Mouse (Mus musculus) splenic B cell, adult 2 months (primary cell): ENCODE measurements around the gene Pidd1.

Experiments
- DNase-seq: peaks from one replicate; pipeline ENCODE4 v3.0.0-alpha.2; 2011; ENCODE audit warnings: low read depth, low spot score
- H3K27me3 ChIP-seq: 2 replicates; pipeline ENCODE4 v1.6.1; 2012; ENCODE audit warnings: mild to moderate bottlenecking, low read length, moderate library complexity, mixed read lengths; ENCODE audit not compliant: control insufficient read depth, poor library complexity, insufficient read depth, severe bottlenecking
- H3K36me3 ChIP-seq: 2 replicates; pipeline ENCODE4 v1.6.1; 2012; ENCODE audit warnings: mild to moderate bottlenecking, low read length, moderate library complexity, mixed read lengths; ENCODE audit not compliant: control insufficient read depth, poor library complexity, insufficient read depth, severe bottlenecking

Gene Pidd1

GRCm38 (mm10) chr7:141429840-141430584, 13.8 kb downstream of the Pidd1 start:
- Histone ChIP-seq H3K36me3 (peaks cover 5% of the 10 kb centered on the region), H3K27me3 (no peaks in the 10 kb centered on the region)
- DNase-seq: no peak

- H3K36me3 ChIP-seq: peaks cover 5% of the 10 kb centered on the region
- no peaks in the 10 kb centered on the region for H3K27me3 ChIP-seq
- no peak for DNase-seq
Measured at GRCm38 (mm10) chr7:141429310-141429709, 14.5 kb downstream of the Pidd1 start, which contains the start of gene Cend1. Gene Cend1, minus strand, starts transcription at chr7:141429491.

GRCm38 (mm10) chr7:141428701-141429100, 15.1 kb downstream of the Pidd1 start:
- no peak for DNase-seq
- Histone ChIP-seq H3K36me3 (peaks cover 5% of the 10 kb centered on the region; the same call in 1 of the 2 replicates), H3K27me3 (no peaks in the 10 kb centered on the region)

- Histone ChIP-seq H3K36me3 (peaks cover 2% of the 10 kb centered on the region; the same call in 1 of the 2 replicates), H3K27me3 (no peaks in the 10 kb centered on the region)
- no peak for DNase-seq
Measured at GRCm38 (mm10) chr7:141426948-141427730, 16.7 kb downstream of the Pidd1 start.

GRCm38 (mm10) chr7:141423811-141424210, 20.0 kb downstream of the Pidd1 start:
- H3K36me3 ChIP-seq: no peaks in the 10 kb centered on the region
- no peak for DNase-seq
- no peaks in the 10 kb centered on the region for H3K27me3 ChIP-seq

- DNase-seq: no peak
- Histone ChIP-seq H3K27me3 (no peaks in the 10 kb centered on the region), H3K36me3 (no peaks in the 10 kb centered on the region)
Measured at GRCm38 (mm10) chr7:141420030-141420702, 23.7 kb downstream of the Pidd1 start.

GRCm38 (mm10) chr7:141418970-141419369, 24.9 kb downstream of the Pidd1 start:
- H3K36me3 ChIP-seq: no peaks in the 10 kb centered on the region
- no peak for DNase-seq
- no peaks in the 10 kb centered on the region for H3K27me3 ChIP-seq

GRCm38 (mm10) chr7:141417731-141418681, 25.8 kb downstream of the Pidd1 start:
- H3K36me3 ChIP-seq: no peaks in the 10 kb centered on the region
- DNase-seq: peak; percentile 51
- no peaks in the 10 kb centered on the region for H3K27me3 ChIP-seq

GRCm38 (mm10) chr7:141416144-141416841, 27.5 kb downstream of the Pidd1 start:
- DNase-seq: no peak
- Histone ChIP-seq H3K27me3 (no peaks in the 10 kb centered on the region), H3K36me3 (no peaks in the 10 kb centered on the region)

GRCm38 (mm10) chr7:141413809-141414584, 29.8 kb downstream of the Pidd1 start, which contains the start of gene Gatd1:
Gene Gatd1, minus strand, starts transcription at chr7:141414136.
- no peaks in the 10 kb centered on the region for H3K27me3 ChIP-seq
- peak; percentile 100 for DNase-seq
- no peaks in the 10 kb centered on the region for H3K36me3 ChIP-seq

GRCm38 (mm10) chr7:141413331-141413730, 30.5 kb downstream of the Pidd1 start:
- Histone ChIP-seq H3K36me3 (no peaks in the 10 kb centered on the region), H3K27me3 (no peaks in the 10 kb centered on the region)
- no peak for DNase-seq

- DNase-seq: no peak
- H3K36me3 ChIP-seq: no peaks in the 10 kb centered on the region
- no peaks in the 10 kb centered on the region for H3K27me3 ChIP-seq
Measured at GRCm38 (mm10) chr7:141411667-141412066, 32.2 kb downstream of the Pidd1 start.

GRCm38 (mm10) chr7:141410631-141411030, 33.2 kb downstream of the Pidd1 start:
- Histone ChIP-seq H3K27me3 (no peaks in the 10 kb centered on the region), H3K36me3 (no peaks in the 10 kb centered on the region)
- DNase-seq: no peak
